Mouse (Mus musculus): ENCODE data around the gene Col24a1.

GRCm38 (mm10) chr3:145325402-145325801 is 33.1 kb downstream of the Col24a1 start:
- TF ChIP-seq CTCF (IDR thresholded peaks at IDR 0.05; ENCODE audit: low read depth) (no peak), EP300 (IDR thresholded peaks at IDR 0.05; ENCODE audit: low read depth) (no peak)
